Mouse (Mus musculus): ENCODE measurements around the gene Sult5a1.

Sult5a1 gene

GRCm38 (mm10) chr8:123100288-123100687 is 57.8 kb downstream of the Sult5a1 start:
- DNase-seq = no peak

GRCm38 (mm10) chr8:123097786-123098584 is 60.1 kb downstream of the Sult5a1 start:
- DNase-seq = no peak

GRCm38 (mm10) chr8:123097216-123097615 is 60.9 kb downstream of the Sult5a1 start:
- no peak for DNase-seq

Data from B cell, adult 2 months (primary cell).